Mouse (Mus musculus) ES-Bruce4 (cell line): Measurements from ENCODE around the gene Prkch.

Experiments used
- CTCF ChIP-seq: IDR thresholded peaks from one replicate; pipeline ENCODE4 v1.8.1; 2011; ENCODE audit warnings: low read depth, low read length
- EP300 ChIP-seq: IDR thresholded peaks from 2 replicates; pipeline ENCODE4 v1.6.1; 2011; ENCODE audit warnings: low read depth, low read length; ENCODE audit not compliant: insufficient read depth
- POLR2A ChIP-seq: IDR thresholded peaks from one replicate; pipeline ENCODE4 v1.8.1; 2011; ENCODE audit warnings: low read length; ENCODE audit not compliant: insufficient read depth

DNA sequence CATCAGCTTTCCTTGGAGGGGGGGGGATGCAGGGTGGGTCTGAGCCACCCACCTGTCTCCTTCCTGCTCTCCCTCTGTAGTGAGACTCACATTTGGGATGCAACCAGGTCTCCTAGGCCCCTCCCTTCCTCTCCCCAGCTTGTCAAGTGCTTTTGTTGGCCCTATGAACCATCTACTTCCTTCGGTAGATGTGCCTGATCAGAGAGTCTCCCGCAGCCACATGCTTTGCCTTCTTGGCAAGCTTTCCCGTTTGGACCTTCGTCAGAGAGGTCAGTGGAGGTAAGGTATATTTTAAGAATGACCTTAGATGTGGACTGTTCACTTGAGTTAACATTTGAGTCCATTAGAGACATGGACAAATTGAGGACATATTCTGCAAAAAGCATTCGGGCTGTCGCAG is 184.9 kb downstream of the Prkch start:
- TF ChIP-seq EP300 (no peak), CTCF (no peak), POLR2A (no peak)
